In the genomic region with DNA sequence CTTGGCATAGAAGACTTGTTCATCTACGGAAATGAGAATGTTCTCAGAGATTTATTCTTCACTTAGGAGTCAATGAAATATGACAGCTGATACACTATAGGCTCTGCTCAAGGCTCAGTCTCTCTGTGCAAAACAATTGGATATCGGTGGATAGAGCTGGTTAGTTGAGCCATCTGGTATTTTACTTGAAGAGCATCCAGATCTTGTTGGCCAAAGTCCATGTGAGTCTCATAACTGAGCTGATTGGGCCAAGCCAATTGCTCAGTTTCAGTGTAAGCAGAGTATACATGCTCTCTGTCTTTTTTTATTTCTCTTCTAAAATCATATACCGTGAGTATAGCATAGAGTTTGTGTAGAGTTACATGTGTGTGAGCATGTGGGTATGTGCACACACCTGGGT, we compare ENCODE assay signal across 15 mouse cellular contexts.
DNase-seq lines count a peak whose midpoint lies in the region; ATAC-seq lines count a peak whose summit lies in the region.
"Had no signal": no experiment of that assay in that cellular context is flagged by ENCODE, and none has a peak within 500 bp of the region (broad histone marks: within the 10 kb centered on the region; RNA-seq: fewer than 3 reads in every experiment).

No protein-coding gene starts in this region.

- peak; percentile 42; the same call in 1 of the 2 replicates for ATAC-seq in forebrain, embryonic 14.5 days
- no peak for ATAC-seq in forebrain, embryonic 12.5 days (ENCODE audit: low FRiP score)
- peak; percentile 43 for ATAC-seq in heart, embryonic 16.5 days (replicated peaks; ENCODE audit: extremely low read depth, insufficient read depth, low FRiP score)
- no peak for ATAC-seq in liver, embryonic 12.5 days
- ATAC-seq: Patski had no signal

- no peaks in the 10 kb centered on the region for H3K36me3 ChIP-seq in forebrain, embryonic 14.5 days (ENCODE audit: control insufficient read depth, insufficient read depth, low read length)
- no peaks in the 10 kb centered on the region for H3K36me3 ChIP-seq in forebrain, embryonic 12.5 days (replicated peaks)
- no peaks in the 10 kb centered on the region for H3K36me3 ChIP-seq in heart, embryonic 16.5 days (ENCODE audit: control insufficient read depth, insufficient read depth)
- no peaks in the 10 kb centered on the region for H3K36me3 ChIP-seq in liver, embryonic 12.5 days
- H3K36me3 ChIP-seq: embryonic facial prominence, embryonic 12.5 days had no signal

- H3K27ac ChIP-seq in forebrain, embryonic 14.5 days (ENCODE audit: low read depth, low read length): no peak overlapping the region
- H3K27ac ChIP-seq in forebrain, embryonic 12.5 days: no peak overlapping the region
- H3K27ac ChIP-seq in heart, embryonic 16.5 days (ENCODE audit: low read length): no peak overlapping the region
- no peak overlapping the region for H3K27ac ChIP-seq in liver, embryonic 12.5 days
- H3K27ac ChIP-seq: embryonic facial prominence, embryonic 12.5 days; macrophage had no signal

- H3K9ac ChIP-seq in forebrain, embryonic 14.5 days (ENCODE audit: low read length): no peak overlapping the region
- no peak overlapping the region for H3K9ac ChIP-seq in forebrain, embryonic 12.5 days
- no peak overlapping the region for H3K9ac ChIP-seq in heart, embryonic 16.5 days (ENCODE audit: low read length)
- no peak overlapping the region for H3K9ac ChIP-seq in liver, embryonic 12.5 days
- H3K9ac ChIP-seq: embryonic facial prominence, embryonic 12.5 days had no signal

- H3K4me2 ChIP-seq in forebrain, embryonic 14.5 days (ENCODE audit: low read length): no peak overlapping the region
- no peak overlapping the region for H3K4me2 ChIP-seq in forebrain, embryonic 12.5 days
- H3K4me2 ChIP-seq in heart, embryonic 16.5 days (ENCODE audit: low read depth, low read length): no peak overlapping the region
- no peak overlapping the region for H3K4me2 ChIP-seq in liver, embryonic 12.5 days
- H3K4me2 ChIP-seq: embryonic facial prominence, embryonic 12.5 days had no signal

- DNase-seq in forebrain, embryonic 14.5 days (ENCODE audit: low spot score): peak; percentile 64
- DNase-seq in kidney, postnatal 10 days: peak; percentile 38
- no peak for DNase-seq in kidney, adult 18-20 months
- peak; percentile 23 for DNase-seq in MN1 (ENCODE audit: low spot score)
- DNase-seq in spleen, postnatal 10 days (ENCODE audit: low spot score in 2 of 2): no peak
- DNase-seq: adrenal gland, postnatal 14 days; cerebellum, adult 11-12 months; spleen, adult 18-20 months; thymus, adult 2 months had no signal

- no peaks in the 10 kb centered on the region for H3K9me3 ChIP-seq in forebrain, embryonic 14.5 days (replicated peaks; ENCODE audit: control insufficient read depth, low read length)
- no peaks in the 10 kb centered on the region for H3K9me3 ChIP-seq in forebrain, embryonic 12.5 days
- no peaks in the 10 kb centered on the region for H3K9me3 ChIP-seq in heart, embryonic 16.5 days (replicated peaks; ENCODE audit: control insufficient read depth, low read length)
- H3K9me3 ChIP-seq in liver, embryonic 12.5 days (replicated peaks): no peaks in the 10 kb centered on the region
- H3K9me3 ChIP-seq: embryonic facial prominence, embryonic 12.5 days had no signal

- WGBS in forebrain, embryonic 14.5 days: 79% methylated on average over 3 of the region's 3 CpGs
- WGBS in forebrain, embryonic 12.5 days: 96% methylated on average over 3 of the region's 3 CpGs
- WGBS in heart, embryonic 16.5 days: 58% methylated on average over 3 of the region's 3 CpGs
- WGBS in liver, embryonic 12.5 days (ENCODE audit: insufficient replicate concordance): 69% methylated on average over 3 of the region's 3 CpGs

- no peaks in the 10 kb centered on the region for H3K4me1 ChIP-seq in forebrain, embryonic 14.5 days (ENCODE audit: control insufficient read depth, insufficient read depth, low read length)
- H3K4me1 ChIP-seq in forebrain, embryonic 12.5 days: no peaks in the 10 kb centered on the region
- no peaks in the 10 kb centered on the region for H3K4me1 ChIP-seq in heart, embryonic 16.5 days (ENCODE audit: control insufficient read depth, insufficient read depth, low read length)
- H3K4me1 ChIP-seq in liver, embryonic 12.5 days: no peaks in the 10 kb centered on the region

- no peaks in the 10 kb centered on the region for H3K27me3 ChIP-seq in forebrain, embryonic 14.5 days (replicated peaks; ENCODE audit: control insufficient read depth, insufficient read depth, low read length)
- H3K27me3 ChIP-seq in forebrain, embryonic 12.5 days: no peaks in the 10 kb centered on the region
- H3K27me3 ChIP-seq in heart, embryonic 16.5 days (ENCODE audit: control insufficient read depth, insufficient read depth, low read length): no peaks in the 10 kb centered on the region
- no peaks in the 10 kb centered on the region for H3K27me3 ChIP-seq in liver, embryonic 12.5 days (replicated peaks)
- H3K27me3 ChIP-seq: embryonic facial prominence, embryonic 12.5 days; Patski had no signal

- no peak overlapping the region for H3K4me3 ChIP-seq in forebrain, embryonic 14.5 days (ENCODE audit: low read depth, low read length)
- no peak overlapping the region for H3K4me3 ChIP-seq in forebrain, embryonic 12.5 days (replicated peaks)
- H3K4me3 ChIP-seq in heart, embryonic 16.5 days (ENCODE audit: low read length): no peak overlapping the region
- H3K4me3 ChIP-seq in liver, embryonic 12.5 days: no peak overlapping the region
- H3K4me3 ChIP-seq: embryonic facial prominence, embryonic 12.5 days had no signal

Comparison
In these comparisons a context has a peak if more than half of its experiments do, and no peak if none do; other contexts are left out.
1. ATAC-seq: peak in forebrain, embryonic 14.5 days (single experiment) and heart, embryonic 16.5 days (single experiment); none in forebrain, embryonic 12.5 days (single experiment) and liver, embryonic 12.5 days (single experiment).
2. DNase-seq: peak in forebrain, embryonic 14.5 days (single experiment), kidney, postnatal 10 days (single experiment) and MN1 (single experiment); none in kidney, adult 18-20 months (single experiment) and spleen, postnatal 10 days (0 of 2).